Mouse (Mus musculus) heart, embryonic 13.5 days (tissue): ENCODE measurements around the gene Cadm1. TPM values are rescaled to one million over a fixed set of nuclear protein-coding genes. Genes with fewer than 3 reads are reported as not detected.

Experiments
- ATAC-seq: fragments of 200-750 bp; cut with Nextera tagmentation; 2 replicates; pipeline ENCODE4 v1.8.0; 2017; ENCODE audit warnings: moderate TSS enrichment; ENCODE audit not compliant: insufficient number of reproducible peaks, low FRiP score, low TSS enrichment; ENCODE audit errors: extremely low read depth
- H3K27ac ChIP-seq: fragments of 300-500 bp; sonication (generic); replicated peaks from 2 replicates; pipeline ENCODE4 v1.5.1; 2015; ENCODE audit warnings: moderate library complexity, mild to moderate bottlenecking, inconsistent platforms
- H3K27me3 ChIP-seq: fragments of 300-500 bp; sonication (generic); replicated peaks from 2 replicates; pipeline ENCODE4 v1.6.1; 2015; ENCODE audit warnings: mild to moderate bottlenecking, inconsistent platforms
- H3K36me3 ChIP-seq: fragments of 300-500 bp; sonication (generic); 2 replicates; pipeline ENCODE4 v1.6.1; 2015; ENCODE audit warnings: mild to moderate bottlenecking, inconsistent platforms
- H3K4me1 ChIP-seq: fragments of 300-500 bp; sonication (generic); 2 replicates; pipeline ENCODE4 v1.6.1; 2015; ENCODE audit warnings: inconsistent platforms
- H3K4me2 ChIP-seq: fragments of 300-500 bp; sonication (generic); 2 replicates; pipeline ENCODE4 v1.6.1; 2015; ENCODE audit warnings: inconsistent platforms, mild to moderate bottlenecking, moderate library complexity
- H3K4me3 ChIP-seq: fragments of 300-500 bp; sonication (generic); 2 replicates; pipeline ENCODE4 v1.5.1; 2015; ENCODE audit warnings: moderate library complexity, mild to moderate bottlenecking, inconsistent platforms
- H3K9ac ChIP-seq: fragments of 300-500 bp; sonication (generic); 2 replicates; pipeline ENCODE4 v1.6.1; 2015; ENCODE audit warnings: inconsistent platforms, mild to moderate bottlenecking, moderate library complexity
- H3K9me3 ChIP-seq: fragments of 300-500 bp; sonication (generic); 2 replicates; pipeline ENCODE4 v1.6.1; 2016; ENCODE audit warnings: inconsistent platforms
- WGBS: fragments of 180-500 bp; shearing (Covaris S2); methylation state at CpG from one replicate; pipeline ENCODE4 v1.1.7; 2015; ENCODE audit warnings: mixed read lengths; 5-methylcytosine and 5-hydroxymethylcytosine counted together
- polyA plus RNA-seq: library from polyadenylated mRNA; unstranded; fragments of >200 nt; fragmentation: Nextera tagmentation; extraction: Ambion mirVana; gene quantifications from 2 replicates; pipeline ENCODE4 v1.2.1, GENCODE M21; 2015

Gene Cadm1
- polyA plus RNA-seq, 1 experiment from 2014 or later = 16.0 TPM

- no peak for ATAC-seq
- H3K9ac ChIP-seq = no peak overlapping the region
- no peak overlapping the region for H3K4me3 ChIP-seq
- no peaks in the 10 kb centered on the region; the same call in 1 of the 2 replicates for H3K27me3 ChIP-seq
- H3K4me1 ChIP-seq = peaks cover 11% of the 10 kb centered on the region
- H3K27ac ChIP-seq = no peak overlapping the region
- WGBS = 58% methylated on average over 6 of the region's 6 CpGs
- H3K9me3 ChIP-seq = no peaks in the 10 kb centered on the region
- no peak overlapping the region for H3K4me2 ChIP-seq
- H3K36me3 ChIP-seq = no peaks in the 10 kb centered on the region
These were observed 78.9 kb downstream of the Cadm1 start for GRCm38 (mm10) chr9:47608921-47609320.

GRCm38 (mm10) chr9:47609443-47609842 lies 79.5 kb downstream of the Cadm1 start:
- Histone ChIP-seq H3K27me3 (no peaks in the 10 kb centered on the region; the same call in 1 of the 2 replicates), H3K4me1 (peaks cover 11% of the 10 kb centered on the region), H3K9me3 (no peaks in the 10 kb centered on the region), H3K36me3 (no peaks in the 10 kb centered on the region), H3K4me2 (no peak overlapping the region), H3K4me3 (no peak overlapping the region), H3K9ac (no peak overlapping the region), H3K27ac (no peak overlapping the region)
- 62% methylated on average over 4 of the region's 4 CpGs for WGBS
- ATAC-seq = no peak

- H3K36me3 ChIP-seq = no peaks in the 10 kb centered on the region
- H3K9me3 ChIP-seq = no peaks in the 10 kb centered on the region
- ATAC-seq = no peak
- H3K9ac ChIP-seq = no peak overlapping the region
- 54% methylated on average over 11 of the region's 11 CpGs for WGBS
- peaks cover 11% of the 10 kb centered on the region for H3K4me1 ChIP-seq
- no peak overlapping the region for H3K4me2 ChIP-seq
- H3K27ac ChIP-seq = no peak overlapping the region
- H3K27me3 ChIP-seq = no peaks in the 10 kb centered on the region; the same call in 1 of the 2 replicates
- H3K4me3 ChIP-seq = no peak overlapping the region
These were observed 80.3 kb downstream of the Cadm1 start for GRCm38 (mm10) chr9:47610316-47610715.

GRCm38 (mm10) chr9:47612894-47613412 lies 83.0 kb downstream of the Cadm1 start:
- no peaks in the 10 kb centered on the region for H3K36me3 ChIP-seq
- no peak overlapping the region for H3K4me3 ChIP-seq
- H3K9ac ChIP-seq = no peak overlapping the region
- 73% methylated on average over 13 of the region's 13 CpGs for WGBS
- no peak overlapping the region for H3K27ac ChIP-seq
- no peaks in the 10 kb centered on the region for H3K9me3 ChIP-seq
- H3K4me1 ChIP-seq = peaks cover 36% of the 10 kb centered on the region
- peaks cover 5% of the 10 kb centered on the region; the same call in 1 of the 2 replicates for H3K27me3 ChIP-seq
- no peak for ATAC-seq
- H3K4me2 ChIP-seq = no peak overlapping the region

GRCm38 (mm10) chr9:47615049-47615448 lies 85.1 kb downstream of the Cadm1 start:
- H3K9me3 ChIP-seq = no peaks in the 10 kb centered on the region
- H3K9ac ChIP-seq = no peak overlapping the region
- no peak overlapping the region for H3K4me3 ChIP-seq
- H3K27me3 ChIP-seq = peaks cover 9% of the 10 kb centered on the region; the same call in 1 of the 2 replicates
- 78% methylated on average over 6 of the region's 6 CpGs for WGBS
- ATAC-seq = no peak
- peaks cover 43% of the 10 kb centered on the region for H3K4me1 ChIP-seq
- H3K27ac ChIP-seq = no peak overlapping the region
- no peaks in the 10 kb centered on the region for H3K36me3 ChIP-seq
- no peak overlapping the region for H3K4me2 ChIP-seq

- Histone ChIP-seq H3K4me1 (peaks cover 42% of the 10 kb centered on the region), H3K36me3 (no peaks in the 10 kb centered on the region), H3K4me3 (0 out of 2 replicates have a peak overlapping the region, but pooled peaks have one; percentile 14), H3K9ac (peak overlapping the region; percentile 28; the same call in 1 of the 2 replicates), H3K9me3 (no peaks in the 10 kb centered on the region), H3K4me2 (peak overlapping the region; percentile 57), H3K27me3 (peaks cover 17% of the 10 kb centered on the region; the same call in 1 of the 2 replicates), H3K27ac (peak overlapping the region; percentile 54)
- WGBS = 33% methylated on average over 4 of the region's 4 CpGs
- ATAC-seq = no peak
These were observed 86.4 kb downstream of the Cadm1 start for GRCm38 (mm10) chr9:47616391-47616790.

- no peak for ATAC-seq
- 47% methylated on average over 8 of the region's 8 CpGs for WGBS
- H3K27me3 ChIP-seq = peaks cover 19% of the 10 kb centered on the region; the same call in 1 of the 2 replicates
- no peak overlapping the region for H3K4me3 ChIP-seq
- H3K4me1 ChIP-seq = peaks cover 51% of the 10 kb centered on the region
- no peaks in the 10 kb centered on the region for H3K9me3 ChIP-seq
- H3K36me3 ChIP-seq = no peaks in the 10 kb centered on the region
- no peak overlapping the region for H3K9ac ChIP-seq
- no peak overlapping the region for H3K4me2 ChIP-seq
- H3K27ac ChIP-seq = no peak overlapping the region
These were observed 89.6 kb downstream of the Cadm1 start for GRCm38 (mm10) chr9:47619501-47620029.

GRCm38 (mm10) chr9:47623447-47624445 lies 93.8 kb downstream of the Cadm1 start:
- Histone ChIP-seq H3K4me2 (no peak overlapping the region), H3K4me3 (no peak overlapping the region), H3K27me3 (0 out of 2 replicates have a peak, but pooled peaks cover 14% of the 10 kb centered on the region), H3K27ac (no peak overlapping the region), H3K9ac (no peak overlapping the region), H3K9me3 (no peaks in the 10 kb centered on the region), H3K36me3 (no peaks in the 10 kb centered on the region), H3K4me1 (peaks cover 19% of the 10 kb centered on the region)
- WGBS = 51% methylated on average over 12 of the region's 12 CpGs
- no peak for ATAC-seq

- ATAC-seq = no peak
- Histone ChIP-seq H3K27ac (no peak overlapping the region), H3K9ac (no peak overlapping the region), H3K9me3 (no peaks in the 10 kb centered on the region), H3K27me3 (peaks cover 10% of the 10 kb centered on the region; the same call in 1 of the 2 replicates), H3K36me3 (no peaks in the 10 kb centered on the region), H3K4me1 (peaks cover 9% of the 10 kb centered on the region), H3K4me2 (no peak overlapping the region), H3K4me3 (no peak overlapping the region)
- WGBS = 75% methylated on average over 17 of the region's 17 CpGs
These were observed 94.9 kb downstream of the Cadm1 start for GRCm38 (mm10) chr9:47624565-47625520.

GRCm38 (mm10) chr9:47625621-47626210 lies 95.7 kb downstream of the Cadm1 start:
- WGBS = 81% methylated on average over 7 of the region's 7 CpGs
- ATAC-seq = no peak
- H3K9ac ChIP-seq = no peak overlapping the region
- H3K4me1 ChIP-seq = peaks cover 9% of the 10 kb centered on the region
- no peak overlapping the region for H3K4me2 ChIP-seq
- no peaks in the 10 kb centered on the region for H3K36me3 ChIP-seq
- no peak overlapping the region for H3K4me3 ChIP-seq
- H3K27me3 ChIP-seq = peaks cover 5% of the 10 kb centered on the region; the same call in 1 of the 2 replicates
- H3K9me3 ChIP-seq = no peaks in the 10 kb centered on the region
- no peak overlapping the region for H3K27ac ChIP-seq
